Mouse (Mus musculus): ENCODE results near the gene Fuom. TPM values are rescaled to one million over a fixed set of nuclear protein-coding genes. Genes with fewer than 3 reads are reported as not detected.
"Not testable (repeated sequence)": the region's sequence is repeated elsewhere in the genome, so short reads cannot be mapped to it uniquely, and the experiment has no call there.

Gene Fuom
- polyA plus RNA-seq (2015; fragmentation: Nextera tagmentation; extraction: Ambion mirVana) = 74.4 and 80.9 TPM in 2 replicates

- ATAC-seq (ENCODE audit: extremely low read depth, insufficient number of reproducible peaks, low FRiP score, low TSS enrichment) = peak; percentile 75; the same call in 1 of the 2 replicates
- WGBS = 1% methylated on average over 30 of the region's 30 CpGs
- Histone ChIP-seq H3K9ac (peak within 1 kb of the TSS; percentile 87), H3K27ac (replicated peaks) (peak within 1 kb of the TSS; percentile 78), H3K36me3 (peaks cover 59% of the 10 kb centered on the region), H3K9me3 (no peaks in the 10 kb centered on the region), H3K27me3 (replicated peaks) (no peaks in the 10 kb centered on the region), H3K4me2 (peak within 1 kb of the TSS; percentile 75), H3K4me1 (peaks cover 14% of the 10 kb centered on the region), H3K4me3 (peak within 1 kb of the TSS; percentile 56)
Measured at GRCm38 (mm10) chr7:140101993-140102860, at the start of gene Fuom. TSS of gene Fuom (minus strand) at chr7:140102441.

GRCm38 (mm10) chr7:140144550-140144949 lies 42.3 kb upstream of the Fuom start:
- Histone ChIP-seq H3K4me1 (peaks cover 6% of the 10 kb centered on the region; the same call in 1 of the 2 replicates), H3K9me3 (no peaks in the 10 kb centered on the region), H3K4me3 (no peak overlapping the region), H3K36me3 (peaks cover 18% of the 10 kb centered on the region), H3K4me2 (no peak overlapping the region), H3K9ac (no peak overlapping the region), H3K27ac (replicated peaks) (no peak overlapping the region), H3K27me3 (replicated peaks) (no peaks in the 10 kb centered on the region)
- WGBS = 79% methylated on average over 4 of the region's 4 CpGs
- no peak for ATAC-seq (ENCODE audit: extremely low read depth, insufficient number of reproducible peaks, low FRiP score, low TSS enrichment)

GRCm38 (mm10) chr7:140141350-140141749 lies 39.1 kb upstream of the Fuom start:
- H3K4me2 ChIP-seq = no peak overlapping the region
- no peaks in the 10 kb centered on the region for H3K27me3 ChIP-seq (replicated peaks)
- peaks cover 6% of the 10 kb centered on the region; the same call in 1 of the 2 replicates for H3K36me3 ChIP-seq
- H3K4me1 ChIP-seq = peaks cover 13% of the 10 kb centered on the region
- no peaks in the 10 kb centered on the region for H3K9me3 ChIP-seq
- no peak for ATAC-seq (ENCODE audit: extremely low read depth, insufficient number of reproducible peaks, low FRiP score, low TSS enrichment)
- peak overlapping the region; percentile 40; the same call in 1 of the 2 replicates for H3K9ac ChIP-seq
- 7% methylated on average over 14 of the region's 14 CpGs for WGBS
- H3K4me3 ChIP-seq = no peak overlapping the region
- H3K27ac ChIP-seq (replicated peaks) = no peak overlapping the region

DNA sequence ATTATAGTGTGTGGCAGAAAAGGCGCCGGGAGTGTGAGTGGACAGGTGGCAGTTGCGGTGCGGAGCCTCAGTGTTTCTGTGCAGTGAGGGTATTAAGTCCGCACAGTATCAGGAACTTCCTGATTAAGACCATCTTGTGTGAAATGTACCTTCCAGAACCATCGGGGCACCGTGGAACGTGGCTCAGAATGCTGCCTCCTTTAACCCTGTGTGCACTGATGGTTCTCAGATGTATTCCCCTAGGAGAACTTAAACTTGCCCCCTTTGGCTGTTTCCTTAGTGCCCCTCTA lies 35.7 kb upstream of the Fuom start:
- ATAC-seq (ENCODE audit: extremely low read depth, insufficient number of reproducible peaks, low FRiP score, low TSS enrichment) = no peak
- WGBS = 1% methylated on average over 8 of the region's 8 CpGs
- no peaks in the 10 kb centered on the region for H3K27me3 ChIP-seq (replicated peaks)
- peaks cover 14% of the 10 kb centered on the region for H3K36me3 ChIP-seq
- H3K4me3 ChIP-seq = peak overlapping the region; percentile 83
- H3K4me1 ChIP-seq = peaks cover 13% of the 10 kb centered on the region
- peak overlapping the region; percentile 93 for H3K9ac ChIP-seq
- peak overlapping the region; percentile 78 for H3K27ac ChIP-seq (replicated peaks)
- no peaks in the 10 kb centered on the region for H3K9me3 ChIP-seq
- H3K4me2 ChIP-seq = peak overlapping the region; percentile 92

GRCm38 (mm10) chr7:140137135-140138020 lies 35.1 kb upstream of the Fuom start, which contains the start of gene Mtg1:
TSS of gene Mtg1 (plus strand) at chr7:140137564.
- 1% methylated on average over 39 of the region's 39 CpGs for WGBS
- Histone ChIP-seq H3K4me3 (peak within 1 kb of the TSS; percentile 83), H3K4me2 (peak within 1 kb of the TSS; percentile 92), H3K27me3 (replicated peaks) (no peaks in the 10 kb centered on the region), H3K9me3 (no peaks in the 10 kb centered on the region), H3K36me3 (peaks cover 14% of the 10 kb centered on the region), H3K9ac (peak within 1 kb of the TSS; percentile 93), H3K4me1 (peaks cover 13% of the 10 kb centered on the region), H3K27ac (replicated peaks) (peak within 1 kb of the TSS; percentile 78)
- peak; percentile 94 for ATAC-seq (ENCODE audit: extremely low read depth, insufficient number of reproducible peaks, low FRiP score, low TSS enrichment)

GRCm38 (mm10) chr7:140135106-140135770 lies 33.0 kb upstream of the Fuom start:
- Histone ChIP-seq H3K4me1 (peaks cover 9% of the 10 kb centered on the region), H3K9me3 (no peaks in the 10 kb centered on the region), H3K36me3 (peaks cover 25% of the 10 kb centered on the region), H3K27ac (replicated peaks) (no peak overlapping the region), H3K4me3 (no peak overlapping the region), H3K9ac (no peak overlapping the region), H3K27me3 (replicated peaks) (no peaks in the 10 kb centered on the region), H3K4me2 (no peak overlapping the region)
- 88% methylated on average over 5 of the region's 5 CpGs for WGBS
- no peak for ATAC-seq (ENCODE audit: extremely low read depth, insufficient number of reproducible peaks, low FRiP score, low TSS enrichment)

- WGBS = 92% methylated on average over 7 of the region's 7 CpGs
- not testable (repeated sequence) for H3K27ac ChIP-seq (replicated peaks); H3K9ac ChIP-seq; H3K4me1 ChIP-seq; H3K4me3 ChIP-seq; H3K9me3 ChIP-seq; H3K27me3 ChIP-seq (replicated peaks); H3K4me2 ChIP-seq; ATAC-seq (ENCODE audit: extremely low read depth, insufficient number of reproducible peaks, low FRiP score, low TSS enrichment)
- H3K36me3 ChIP-seq = peaks cover 37% of the 10 kb centered on the region
Measured at GRCm38 (mm10) chr7:140134033-140134432, 31.8 kb upstream of the Fuom start.

DNA sequence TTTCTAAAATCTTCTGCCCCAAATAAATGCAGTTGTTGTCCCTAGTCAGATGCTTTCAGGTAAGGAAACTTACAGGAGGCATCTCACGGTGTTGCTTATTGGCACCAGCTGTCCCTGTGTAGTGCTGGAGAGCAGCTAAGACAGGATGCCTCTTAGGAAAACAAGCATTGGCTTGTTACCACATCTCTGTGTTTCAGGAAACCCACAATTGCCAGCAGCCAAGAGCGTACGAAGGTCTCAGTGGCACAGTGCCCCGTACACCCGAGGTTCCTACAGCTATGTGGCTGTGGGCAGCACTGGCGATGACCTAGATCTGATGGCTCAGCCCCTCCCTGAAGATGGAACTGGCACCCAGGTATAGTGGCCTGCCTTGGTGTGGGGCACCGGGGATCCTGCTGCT lies 29.9 kb upstream of the Fuom start:
- not testable (repeated sequence) for H3K4me1 ChIP-seq; H3K9ac ChIP-seq; H3K9me3 ChIP-seq; H3K27me3 ChIP-seq (replicated peaks); H3K4me2 ChIP-seq; H3K4me3 ChIP-seq; H3K27ac ChIP-seq (replicated peaks); ATAC-seq (ENCODE audit: extremely low read depth, insufficient number of reproducible peaks, low FRiP score, low TSS enrichment)
- H3K36me3 ChIP-seq = peaks cover 37% of the 10 kb centered on the region
- WGBS = 89% methylated on average over 7 of the region's 7 CpGs

DNA sequence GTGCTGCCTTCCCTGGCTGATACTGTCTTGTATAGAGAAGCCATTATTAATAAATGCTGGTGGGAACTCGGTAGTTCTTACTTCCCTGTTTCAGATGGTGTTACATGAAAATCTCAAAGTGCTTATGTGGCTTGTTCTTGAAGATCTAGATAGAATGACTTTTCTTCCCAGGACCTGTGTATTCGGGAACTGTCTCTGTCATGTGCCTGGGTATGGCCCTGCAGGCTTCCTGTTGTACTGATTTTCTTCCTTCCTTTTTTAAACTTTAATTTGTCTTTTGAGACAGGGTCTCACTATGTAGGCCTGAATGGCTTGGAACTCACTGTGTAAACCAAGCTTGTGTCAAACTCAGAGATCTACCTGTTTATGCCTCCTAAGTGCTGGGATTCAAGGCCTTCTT lies 25.7 kb upstream of the Fuom start:
- Histone ChIP-seq H3K4me2 (no peak overlapping the region), H3K36me3 (peaks cover 23% of the 10 kb centered on the region)
- WGBS = 84% methylated on average over 2 of the region's 2 CpGs

GRCm38 (mm10) chr7:140126934-140127333 lies 24.7 kb upstream of the Fuom start:
- ATAC-seq (ENCODE audit: extremely low read depth, insufficient number of reproducible peaks, low FRiP score, low TSS enrichment) = no peak
- 73% methylated on average over 3 of the region's 3 CpGs for WGBS
- H3K4me3 ChIP-seq = no peak overlapping the region

More for the DNA sequence above, 25.7 kb upstream of the Fuom start:
- H3K9ac ChIP-seq = no peak overlapping the region
- H3K4me1 ChIP-seq = peaks cover 12% of the 10 kb centered on the region; the same call in 1 of the 2 replicates
- no peak overlapping the region for H3K27ac ChIP-seq (replicated peaks)
- H3K4me3 ChIP-seq = no peak overlapping the region
- no peak for ATAC-seq (ENCODE audit: extremely low read depth, insufficient number of reproducible peaks, low FRiP score, low TSS enrichment)
- no peaks in the 10 kb centered on the region for H3K27me3 ChIP-seq (replicated peaks)
- no peaks in the 10 kb centered on the region for H3K9me3 ChIP-seq

GRCm38 (mm10) chr7:140126022-140126350 lies 23.7 kb upstream of the Fuom start:
- WGBS = 10% methylated on average over 5 of the region's 5 CpGs
- Histone ChIP-seq H3K27ac (replicated peaks) (no peak overlapping the region), H3K9me3 (no peaks in the 10 kb centered on the region), H3K9ac (peak overlapping the region; percentile 87), H3K27me3 (replicated peaks) (no peaks in the 10 kb centered on the region), H3K4me3 (peak overlapping the region; percentile 67), H3K36me3 (peaks cover 20% of the 10 kb centered on the region), H3K4me1 (peaks cover 12% of the 10 kb centered on the region; the same call in 1 of the 2 replicates), H3K4me2 (peak overlapping the region; percentile 72)
- no peak for ATAC-seq (ENCODE audit: extremely low read depth, insufficient number of reproducible peaks, low FRiP score, low TSS enrichment)

More at GRCm38 (mm10) chr7:140126934-140127333, 24.7 kb upstream of the Fuom start:
- no peaks in the 10 kb centered on the region for H3K9me3 ChIP-seq
- peaks cover 12% of the 10 kb centered on the region; the same call in 1 of the 2 replicates for H3K4me1 ChIP-seq
- H3K36me3 ChIP-seq = peaks cover 23% of the 10 kb centered on the region
- peak overlapping the region; percentile 1; the same call in 1 of the 2 replicates for H3K4me2 ChIP-seq
- no peaks in the 10 kb centered on the region for H3K27me3 ChIP-seq (replicated peaks)
- no peak overlapping the region for H3K27ac ChIP-seq (replicated peaks)
- H3K9ac ChIP-seq = no peak overlapping the region

Measured in heart, embryonic 13.5 days (tissue).